Mouse (Mus musculus): Measurements from ENCODE around the gene Ctsl.

Gene Ctsl

GRCm38 (mm10) chr13:64312916-64313289 is 57.8 kb downstream of the Ctsl start:
- DNase-seq (ENCODE audit: low spot score in 2 of 2): no peak

GRCm38 (mm10) chr13:64312024-64312915 is 58.4 kb downstream of the Ctsl start, which contains the start of gene Aaed1:
Gene Aaed1, minus strand, starts transcription at chr13:64312710.
- DNase-seq (ENCODE audit: low spot score in 2 of 2): peak; percentile 83 to 86

- DNase-seq (ENCODE audit: low spot score in 2 of 2): no peak
Observed at GRCm38 (mm10) chr13:64311266-64311665, 59.4 kb downstream of the Ctsl start.

- no peak for DNase-seq (ENCODE audit: low spot score in 2 of 2)
Observed at GRCm38 (mm10) chr13:64310585-64310984, 60.1 kb downstream of the Ctsl start.

GRCm38 (mm10) chr13:64309842-64310241 is 60.8 kb downstream of the Ctsl start:
- no peak for DNase-seq (ENCODE audit: low spot score in 2 of 2)
